Mouse (Mus musculus) intestine, embryonic 16.5 days (tissue): ENCODE data around the gene Ift80. TPM values are rescaled to one million over a fixed set of nuclear protein-coding genes. Genes with fewer than 3 reads are reported as not detected.

ENCODE experiments used
- ATAC-seq: fragments of 200-750 bp; cut with Nextera tagmentation; 2 replicates; pipeline ENCODE4 v1.8.0; 2017; ENCODE audit warnings: moderate TSS enrichment, moderate library complexity
- H3K27ac ChIP-seq: fragments of 300-500 bp; sonication (generic); 2 replicates; pipeline ENCODE4 v1.5.1; 2014; ENCODE audit warnings: mild to moderate bottlenecking, low read length
- H3K27me3 ChIP-seq: fragments of 300-500 bp; sonication (generic); replicated peaks from 2 replicates; pipeline ENCODE4 v1.6.1; 2014; ENCODE audit warnings: low read length, control low read depth, mixed read lengths; ENCODE audit not compliant: control insufficient read depth, insufficient read depth
- H3K36me3 ChIP-seq: fragments of 300-500 bp; sonication (generic); 2 replicates; pipeline ENCODE4 v1.6.1; 2014; ENCODE audit warnings: low read length, control low read depth; ENCODE audit not compliant: control insufficient read depth, insufficient read depth
- H3K4me1 ChIP-seq: fragments of 300-500 bp; sonication (generic); 2 replicates; pipeline ENCODE4 v1.6.1; 2014; ENCODE audit warnings: low read length, control low read depth, mixed read lengths; ENCODE audit not compliant: control insufficient read depth, insufficient read depth
- H3K4me2 ChIP-seq: fragments of 300-500 bp; sonication (generic); 2 replicates; pipeline ENCODE4 v1.6.1; 2014; ENCODE audit warnings: low read depth, low read length, control low read depth
- H3K4me3 ChIP-seq: fragments of 300-500 bp; sonication (generic); 2 replicates; pipeline ENCODE4 v1.5.1; 2014; ENCODE audit warnings: mild to moderate bottlenecking, low read length
- H3K9ac ChIP-seq: fragments of 300-500 bp; sonication (generic); 2 replicates; pipeline ENCODE4 v1.6.1; 2014; ENCODE audit warnings: low read depth, low read length
- H3K9me3 ChIP-seq: fragments of 300-500 bp; sonication (generic); 2 replicates; pipeline ENCODE4 v1.6.1; 2016; ENCODE audit warnings: low read length, control low read depth; ENCODE audit not compliant: control insufficient read depth
- WGBS: fragments of 180-500 bp; shearing (Covaris S2); extraction: QIAGEN DNeasy Blood & Tissue Kit; methylation state at CpG from one replicate; pipeline ENCODE4 v1.1.7; 2014; 5-methylcytosine and 5-hydroxymethylcytosine counted together
- polyA plus RNA-seq: library from polyadenylated mRNA; unstranded; fragments of >200 nt; fragmentation: Nextera tagmentation; extraction: Ambion mirVana; gene quantifications from 2 replicates; pipeline ENCODE4 v1.2.1, GENCODE M21; 2015

Gene Ift80
- polyA plus RNA-seq, 1 experiment from 2014 or later, result 8.6 TPM

DNA sequence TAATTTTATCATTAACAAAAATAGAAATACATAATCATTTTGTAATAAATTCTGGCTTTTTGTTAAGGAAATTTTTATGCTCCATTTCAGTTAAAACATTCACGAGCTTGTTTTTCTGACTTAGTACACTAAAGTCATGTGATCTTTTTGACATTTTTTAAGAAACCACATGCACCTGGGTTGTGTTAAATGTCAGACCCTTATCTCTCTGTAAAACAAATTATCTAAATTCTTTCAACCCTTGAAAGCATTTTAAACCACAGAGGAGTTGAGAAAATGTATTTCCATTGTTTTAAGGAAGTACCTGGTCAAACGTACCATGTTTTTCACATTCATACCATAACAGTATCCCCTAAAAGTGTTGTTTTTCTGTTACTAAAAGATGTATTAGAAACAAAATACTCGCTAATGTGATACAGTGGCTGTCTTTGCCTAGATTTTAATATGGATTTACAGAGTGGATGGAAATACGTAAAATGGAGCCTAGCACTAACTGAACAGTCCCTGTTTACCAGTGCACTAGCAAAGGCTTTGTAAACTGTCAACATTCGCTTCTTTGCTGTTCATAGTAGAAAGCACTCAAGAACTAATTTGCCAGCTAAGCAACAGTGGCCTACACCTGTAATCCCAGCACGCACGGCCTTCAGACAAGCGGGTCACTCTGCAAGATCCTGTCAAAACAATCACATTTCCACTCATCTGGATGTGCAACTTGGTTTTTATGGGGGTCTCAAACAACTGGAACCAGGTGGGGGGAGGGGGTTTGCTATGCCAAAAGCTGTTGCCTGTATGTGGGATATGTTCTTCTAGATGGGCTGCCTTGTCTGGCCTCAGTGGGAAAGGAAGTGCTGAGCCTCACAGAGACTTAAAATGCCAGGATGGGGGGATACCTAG lies 29.5 kb downstream of the Ift80 start:
- Histone ChIP-seq H3K9ac (no peak overlapping the region), H3K4me3 (no peak overlapping the region), H3K27me3 (no peaks in the 10 kb centered on the region), H3K27ac (no peak overlapping the region), H3K9me3 (no peaks in the 10 kb centered on the region), H3K36me3 (no peaks in the 10 kb centered on the region), H3K4me2 (no peak overlapping the region), H3K4me1 (no peaks in the 10 kb centered on the region)
- no peak for ATAC-seq
- 74% methylated on average over 8 of the region's 8 CpGs for WGBS

DNA sequence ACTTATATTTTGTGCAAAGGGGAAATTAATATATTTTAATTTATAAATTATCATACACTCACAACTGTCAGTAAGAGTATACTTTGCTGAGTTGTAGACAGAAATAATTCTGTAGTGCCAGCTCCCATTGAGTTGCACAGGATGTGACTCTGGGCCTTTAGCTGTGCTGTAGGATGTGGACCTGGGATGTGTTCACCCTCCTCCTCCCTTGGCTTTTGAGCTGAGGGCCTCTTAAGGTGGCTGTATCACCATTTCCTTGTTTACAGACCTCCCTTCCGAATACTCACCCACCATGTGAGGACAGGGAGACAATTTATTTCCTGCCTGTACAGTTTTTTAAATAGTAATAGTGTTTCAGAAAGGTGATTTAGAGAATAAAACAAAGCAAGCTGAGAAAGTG lies 30.8 kb downstream of the Ift80 start:
- no peaks in the 10 kb centered on the region for H3K36me3 ChIP-seq
- no peak for ATAC-seq
- H3K4me3 ChIP-seq, result no peak overlapping the region
- WGBS, result 49% methylated on average over 1 of the region's 1 CpGs
- H3K27ac ChIP-seq, result no peak overlapping the region
- H3K4me1 ChIP-seq, result no peaks in the 10 kb centered on the region
- H3K27me3 ChIP-seq, result no peaks in the 10 kb centered on the region
- no peak overlapping the region for H3K4me2 ChIP-seq
- H3K9me3 ChIP-seq, result no peaks in the 10 kb centered on the region
- no peak overlapping the region for H3K9ac ChIP-seq

DNA sequence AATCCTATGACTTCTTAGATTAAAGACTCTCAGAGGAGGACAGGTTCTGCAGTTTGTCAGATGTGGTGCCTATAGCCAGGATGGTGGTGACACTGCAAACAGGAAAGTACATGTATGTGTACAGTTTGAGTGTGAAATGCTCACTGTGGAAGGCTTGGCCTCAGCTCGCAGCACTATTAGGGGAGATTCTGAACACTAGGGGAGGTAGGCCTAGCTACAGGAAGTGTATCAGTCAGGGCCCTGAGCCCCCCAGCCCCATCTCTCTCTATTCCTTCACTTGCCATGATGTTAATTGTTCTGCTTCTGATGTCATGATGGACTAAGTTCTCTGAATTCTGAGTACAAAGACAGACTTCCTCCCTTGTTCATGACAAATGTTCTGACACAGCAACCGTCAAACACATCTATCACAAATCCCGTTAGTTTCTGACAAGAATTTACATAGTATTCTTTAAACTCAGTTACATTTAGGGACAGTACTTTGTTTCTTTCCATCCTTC lies 35.2 kb downstream of the Ift80 start:
- Histone ChIP-seq H3K27ac (no peak overlapping the region), H3K4me2 (no peak overlapping the region), H3K4me1 (no peaks in the 10 kb centered on the region), H3K9ac (no peak overlapping the region), H3K9me3 (no peaks in the 10 kb centered on the region), H3K27me3 (no peaks in the 10 kb centered on the region), H3K4me3 (no peak overlapping the region), H3K36me3 (peaks cover 5% of the 10 kb centered on the region)
- WGBS, result 85% methylated on average over 3 of the region's 3 CpGs
- ATAC-seq, result no peak

DNA sequence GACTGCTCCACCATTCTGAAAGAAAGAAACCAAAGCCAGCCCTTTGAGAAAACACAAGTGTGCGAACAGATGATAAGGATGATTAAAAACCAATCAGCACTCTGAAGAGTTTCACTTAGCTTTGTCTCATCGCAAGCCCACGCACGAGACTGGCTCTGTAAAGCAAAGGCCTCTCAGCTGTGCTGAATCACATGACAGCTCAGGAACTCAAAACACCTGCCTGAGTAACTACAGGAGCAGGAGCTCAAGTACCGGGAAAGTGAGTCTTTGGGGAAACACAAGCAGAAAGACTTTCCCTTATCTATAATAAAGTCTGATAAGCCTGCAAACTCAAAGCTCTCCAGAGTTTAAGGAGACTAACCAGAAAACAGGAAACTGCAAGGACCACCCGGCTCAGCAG lies 37.0 kb downstream of the Ift80 start:
- ATAC-seq, result 0 out of 2 replicates have a peak, but pooled peaks have one; percentile 46

DNA sequence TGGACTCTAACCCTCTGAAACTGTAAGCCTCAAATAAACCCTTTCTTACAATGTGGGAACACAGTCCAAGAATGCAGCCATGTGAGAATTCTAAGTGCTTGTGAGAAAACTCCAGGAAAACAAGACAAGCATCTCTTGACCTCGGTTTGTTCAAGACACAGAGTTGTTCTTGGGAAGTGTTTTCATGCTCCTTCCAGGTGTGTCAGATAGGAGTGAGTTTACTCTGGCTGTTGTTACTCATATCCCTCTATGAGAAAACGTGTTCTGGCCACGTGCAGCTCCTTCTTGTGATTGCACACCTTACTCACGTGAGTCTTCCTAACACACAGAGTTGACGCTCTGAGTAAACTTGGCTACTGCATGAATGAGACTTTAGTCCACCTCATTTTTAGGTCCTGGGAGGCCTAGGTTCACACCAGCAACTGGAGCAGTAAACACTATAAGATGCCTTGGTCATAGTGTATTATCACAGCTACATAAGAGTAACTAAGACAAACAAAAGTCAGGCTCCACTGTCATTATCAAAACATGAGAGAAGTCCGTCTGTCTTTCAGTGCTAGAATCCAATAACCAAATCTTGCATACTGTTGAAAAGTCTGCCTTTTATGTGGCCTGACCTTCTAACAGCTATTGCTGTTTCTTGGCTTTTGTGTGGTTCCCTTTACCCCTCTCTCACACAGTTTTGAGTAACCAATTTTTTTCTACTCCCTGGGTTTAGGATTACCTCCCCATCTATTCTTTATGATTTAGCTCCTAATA lies 37.7 kb downstream of the Ift80 start:
- Histone ChIP-seq H3K4me2 (no peak overlapping the region), H3K27me3 (no peaks in the 10 kb centered on the region), H3K4me3 (no peak overlapping the region), H3K27ac (no peak overlapping the region), H3K36me3 (peaks cover 5% of the 10 kb centered on the region), H3K9me3 (no peaks in the 10 kb centered on the region), H3K9ac (no peak overlapping the region), H3K4me1 (no peaks in the 10 kb centered on the region)
- ATAC-seq, result no peak
- WGBS, result 95% methylated on average over 6 of the region's 6 CpGs

More for the DNA sequence above, 37.0 kb downstream of the Ift80 start:
- Histone ChIP-seq H3K4me3 (no peak overlapping the region), H3K36me3 (peaks cover 5% of the 10 kb centered on the region), H3K4me2 (no peak overlapping the region), H3K9me3 (no peaks in the 10 kb centered on the region), H3K4me1 (no peaks in the 10 kb centered on the region), H3K9ac (no peak overlapping the region), H3K27ac (no peak overlapping the region), H3K27me3 (no peaks in the 10 kb centered on the region)
- WGBS, result 59% methylated on average over 6 of the region's 6 CpGs

DNA sequence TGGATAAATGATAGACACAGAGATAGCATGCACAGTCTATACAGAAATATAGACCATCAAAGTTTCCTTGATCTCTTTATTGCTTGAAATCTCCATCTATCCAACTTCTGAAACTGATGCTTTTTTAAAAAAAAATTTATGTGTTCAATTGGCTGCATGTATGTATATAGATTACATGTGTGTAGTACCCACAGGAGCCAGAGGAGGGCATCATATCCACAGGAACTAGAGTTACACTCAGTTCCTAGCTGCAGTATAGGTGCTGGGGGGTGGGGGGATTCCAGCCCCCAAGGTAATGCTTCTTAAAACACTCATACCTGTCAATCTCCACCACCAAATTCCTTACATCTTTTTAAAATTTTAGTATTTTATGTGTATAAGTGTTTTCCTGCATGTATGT lies 39.7 kb downstream of the Ift80 start:
- Histone ChIP-seq H3K4me3 (no peak overlapping the region), H3K4me2 (no peak overlapping the region), H3K4me1 (no peaks in the 10 kb centered on the region), H3K36me3 (peaks cover 5% of the 10 kb centered on the region), H3K27me3 (no peaks in the 10 kb centered on the region), H3K9me3 (no peaks in the 10 kb centered on the region), H3K9ac (no peak overlapping the region), H3K27ac (no peak overlapping the region)
- ATAC-seq, result no peak

DNA sequence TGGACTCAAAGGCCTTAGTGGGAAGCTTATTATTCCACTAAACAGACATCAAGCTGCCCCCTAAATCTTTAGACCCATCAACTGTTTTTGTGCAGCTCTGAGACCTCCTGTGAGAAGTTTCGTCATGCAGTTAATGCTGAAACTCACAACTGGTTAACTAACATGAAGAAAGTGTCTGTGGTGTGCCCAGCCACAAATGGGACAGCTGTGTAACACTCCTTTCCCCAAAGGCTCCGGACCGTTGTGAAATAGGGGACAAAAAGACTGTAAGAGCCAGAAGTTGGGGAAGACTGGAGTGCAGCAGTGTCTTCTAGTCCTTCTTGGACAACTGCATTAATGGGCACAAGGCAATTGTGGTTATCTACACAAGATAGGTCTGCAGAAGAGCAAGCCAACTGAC lies 47.0 kb downstream of the Ift80 start:
- no peak overlapping the region for H3K4me3 ChIP-seq
- H3K9me3 ChIP-seq, result no peaks in the 10 kb centered on the region
- no peaks in the 10 kb centered on the region for H3K27me3 ChIP-seq
- H3K4me1 ChIP-seq, result no peaks in the 10 kb centered on the region
- no peak overlapping the region for H3K9ac ChIP-seq
- H3K27ac ChIP-seq, result no peak overlapping the region
- no peaks in the 10 kb centered on the region for H3K36me3 ChIP-seq
- no peak overlapping the region for H3K4me2 ChIP-seq
- no peak for ATAC-seq
- 96% methylated on average over 3 of the region's 3 CpGs for WGBS

DNA sequence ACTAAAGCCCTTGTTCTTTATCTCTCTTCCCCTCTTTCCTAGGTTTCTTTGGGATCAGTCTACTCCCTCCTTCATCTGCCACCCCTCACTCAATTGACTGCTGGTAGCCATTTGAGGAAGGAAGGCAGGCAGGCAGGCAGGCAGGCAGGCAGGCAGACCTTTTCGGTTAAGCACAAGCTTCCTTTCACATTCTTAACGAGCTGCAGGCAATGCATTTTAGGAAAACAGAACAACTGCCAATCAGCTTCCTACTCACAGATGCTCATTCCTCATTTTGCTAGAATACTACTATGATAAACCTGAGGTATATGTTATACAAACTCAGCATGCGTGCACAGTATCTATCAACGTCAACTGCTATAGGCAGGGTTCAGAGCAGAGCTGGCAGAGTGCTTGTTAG lies 47.9 kb downstream of the Ift80 start:
- H3K9me3 ChIP-seq, result no peaks in the 10 kb centered on the region
- H3K36me3 ChIP-seq, result no peaks in the 10 kb centered on the region
- no peak overlapping the region for H3K9ac ChIP-seq
- WGBS, result 56% methylated on average over 4 of the region's 4 CpGs
- no peak overlapping the region for H3K4me3 ChIP-seq
- ATAC-seq, result no peak
- no peak overlapping the region for H3K27ac ChIP-seq
- H3K4me1 ChIP-seq, result no peaks in the 10 kb centered on the region
- no peak overlapping the region for H3K4me2 ChIP-seq
- H3K27me3 ChIP-seq, result no peaks in the 10 kb centered on the region

DNA sequence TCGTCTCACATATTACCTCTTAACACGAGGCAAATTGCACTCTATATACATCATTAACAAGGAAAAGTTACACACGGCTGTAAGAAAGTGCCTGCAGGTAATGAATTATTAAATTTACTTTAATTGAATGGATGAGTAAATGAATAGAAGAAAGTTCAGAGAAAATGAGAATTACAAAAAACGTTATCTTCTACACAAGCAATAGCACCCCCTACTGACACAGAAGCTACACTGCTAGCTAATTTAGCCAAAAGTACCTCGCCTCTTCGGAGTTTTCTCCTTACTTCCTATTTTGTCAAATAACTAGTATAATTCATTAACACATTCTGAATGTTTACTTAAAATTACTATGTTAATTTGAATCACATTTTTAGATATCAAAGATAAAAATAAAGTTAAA lies 49.9 kb downstream of the Ift80 start:
- Histone ChIP-seq H3K4me3 (no peak overlapping the region), H3K9me3 (no peaks in the 10 kb centered on the region), H3K36me3 (no peaks in the 10 kb centered on the region), H3K27ac (no peak overlapping the region), H3K4me2 (no peak overlapping the region), H3K27me3 (no peaks in the 10 kb centered on the region), H3K9ac (no peak overlapping the region), H3K4me1 (no peaks in the 10 kb centered on the region)
- 62% methylated on average over 6 of the region's 6 CpGs for WGBS
- ATAC-seq, result no peak
